Mouse (Mus musculus): Measurements from ENCODE around the gene Fam3b. TPM values are rescaled to one million over a fixed set of nuclear protein-coding genes. Genes with fewer than 3 reads are reported as not detected.

The Fam3b gene
- total and polyA plus RNA-seq, 3 experiments, result 20.6 to 21.2 TPM; not detected in 1

DNA sequence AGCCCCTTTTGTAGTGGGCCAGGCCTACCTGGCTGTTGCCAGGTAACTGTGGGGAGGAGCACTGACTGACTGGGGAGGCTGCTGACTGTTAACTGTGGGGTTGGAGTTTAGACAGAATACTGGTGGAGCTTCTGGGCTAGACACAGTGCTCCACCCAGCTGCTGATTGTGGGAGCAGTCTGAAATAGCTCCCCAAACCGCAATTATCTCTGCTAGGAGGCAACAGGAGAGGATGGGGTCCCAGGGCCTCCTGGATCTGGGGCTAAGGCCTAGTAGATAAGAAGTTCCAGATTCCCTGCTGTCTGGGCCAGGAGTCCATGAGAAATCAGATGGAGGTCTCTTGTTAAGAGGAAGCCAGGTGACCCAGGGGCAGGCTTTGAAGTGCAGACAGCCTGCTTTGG is 22.2 kb upstream of the Fam3b start:
- H3K27ac ChIP-seq (ENCODE audit: control insufficient read depth, low read depth, low read length), result no peak overlapping the region
- TF ChIP-seq CHD1 (IDR thresholded peaks at IDR 0.05; ENCODE audit: low read depth, low read length) (no peak), TCF12 (IDR thresholded peaks at IDR 0.05; ENCODE audit: low read depth, low read length) (peak; percentile 49; the same call in 1 of the 2 replicates), RCOR1 (IDR thresholded peaks at IDR 0.05; ENCODE audit: low read depth, low read length) (peak; percentile 60), ELF1 (IDR thresholded peaks at IDR 0.05; ENCODE audit: low read depth, low read length) (no peak), NELFE (IDR thresholded peaks at IDR 0.05; ENCODE audit: low read depth, low read length) (no peak), POLR2A (IDR thresholded peaks at IDR 0.05; ENCODE audit: control insufficient read depth in 1 of 2, insufficient read depth in 1 of 2, low read depth in 1 of 2, low read length in 2 of 2, poor library complexity in 1 of 2) (no peak), RAD21 (IDR thresholded peaks at IDR 0.05; ENCODE audit: low read depth, low read length) (peak; percentile 10), GATA1 (IDR thresholded peaks at IDR 0.05; ENCODE audit: low read depth, low read length) (peak; percentile 49; the same call in 1 of the 2 replicates), TBP (IDR thresholded peaks at IDR 0.05; ENCODE audit: low read depth, low read length) (no peak), ZKSCAN1 (IDR thresholded peaks at IDR 0.05; ENCODE audit: low read depth, low read length) (no peak), ETS1 (IDR thresholded peaks at IDR 0.05; ENCODE audit: low read depth, low read length) (peak; percentile 55), POLR2AphosphoS5 (IDR thresholded peaks at IDR 0.05; ENCODE audit: borderline replicate concordance, low read depth, low read length) (no peak), KAT2A (conservative IDR thresholded peaks at IDR 0.05; ENCODE audit: low read depth, low read length) (no peak), GABPA (IDR thresholded peaks at IDR 0.05; ENCODE audit: low read depth, low read length) (no peak), MEF2A (IDR thresholded peaks at IDR 0.05; ENCODE audit: extremely low read depth, insufficient replicate concordance, low read depth, low read length, poor library complexity, severe bottlenecking) (0 out of 2 replicates have a peak, but pooled peaks have one; percentile 20), NRF1 (IDR thresholded peaks at IDR 0.05; ENCODE audit: insufficient read depth, low read depth, low read length, poor library complexity, severe bottlenecking) (no peak), SIN3A (IDR thresholded peaks at IDR 0.05; ENCODE audit: low read length) (0 out of 2 replicates have a peak, but pooled peaks have one; percentile 24), MYB (IDR thresholded peaks at IDR 0.05; ENCODE audit: low read depth, low read length) (no peak), EP300 (IDR thresholded peaks at IDR 0.05; ENCODE audit: low read depth in 1 of 2, low read length in 2 of 2) (peak; percentile 45 to 62), MXI1 (IDR thresholded peaks at IDR 0.05; ENCODE audit: low read depth, low read length) (no peak), TAL1 (IDR thresholded peaks at IDR 0.05; ENCODE audit: low read length) (peak; percentile 14; the same call in 1 of the 2 replicates)
- no peaks in the 10 kb centered on the region for H3K79me2 ChIP-seq (ENCODE audit: control insufficient read depth, insufficient read depth, low read length, poor library complexity)
- DNase-seq (ENCODE audit: low read depth, low spot score), result peak; percentile 47
- no peak overlapping the region for H3K9ac ChIP-seq (ENCODE audit: control insufficient read depth, low read depth, low read length, poor library complexity, severe bottlenecking)
- H3K9me3 ChIP-seq (replicated peaks; ENCODE audit: insufficient read depth, low read length), result no peaks in the 10 kb centered on the region
- no peaks in the 10 kb centered on the region for H3K27me3 ChIP-seq (ENCODE audit: control insufficient read depth in 1 of 2, insufficient read depth in 2 of 2, low read length in 2 of 2)
- H3K36me3 ChIP-seq (ENCODE audit: control insufficient read depth in 1 of 2, insufficient read depth in 2 of 2, low read length in 2 of 2), result peaks cover 0 to 3% of the 10 kb centered on the region in 2 experiments; a peak in 1 of 4 replicates
- peaks cover 6 to 14% of the 10 kb centered on the region in 2 experiments; a peak in 3 of 4 replicates for H3K4me1 ChIP-seq (ENCODE audit: control insufficient read depth in 1 of 2, insufficient read depth in 2 of 2, low read length in 2 of 2)
- H3K4me3 ChIP-seq (ENCODE audit: control insufficient read depth in 1 of 2, insufficient read depth in 1 of 2, low read depth in 2 of 2, low read length in 2 of 2), result no peak overlapping the region
